Mouse (Mus musculus): ENCODE results near the gene Tas1r3.

The Tas1r3 gene

DNA sequence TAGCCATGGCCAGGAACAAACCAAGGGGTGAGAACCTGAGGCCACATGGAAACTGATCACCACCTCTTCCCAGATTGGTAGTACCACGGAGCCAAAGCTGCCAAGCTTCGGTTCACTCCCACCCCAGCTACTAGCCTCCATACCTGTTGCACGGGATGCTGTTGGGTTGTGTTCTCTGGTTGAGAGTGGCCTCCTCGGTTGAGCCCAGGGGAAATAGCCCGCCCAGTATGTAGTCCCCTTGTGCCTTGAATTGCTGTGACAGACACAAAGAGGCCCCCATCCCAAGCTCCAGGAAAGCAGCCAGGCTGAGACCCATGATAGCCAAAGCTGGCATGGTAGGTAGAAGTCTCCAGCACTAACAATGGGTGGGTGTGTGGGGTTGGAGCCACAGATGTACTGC, at the start of gene Tas1r3:
Gene Tas1r3, minus strand, starts transcription at position 362 of the 400 bp plus-strand sequence.
- DNase-seq (ENCODE audit: low spot score): no peak

DNA sequence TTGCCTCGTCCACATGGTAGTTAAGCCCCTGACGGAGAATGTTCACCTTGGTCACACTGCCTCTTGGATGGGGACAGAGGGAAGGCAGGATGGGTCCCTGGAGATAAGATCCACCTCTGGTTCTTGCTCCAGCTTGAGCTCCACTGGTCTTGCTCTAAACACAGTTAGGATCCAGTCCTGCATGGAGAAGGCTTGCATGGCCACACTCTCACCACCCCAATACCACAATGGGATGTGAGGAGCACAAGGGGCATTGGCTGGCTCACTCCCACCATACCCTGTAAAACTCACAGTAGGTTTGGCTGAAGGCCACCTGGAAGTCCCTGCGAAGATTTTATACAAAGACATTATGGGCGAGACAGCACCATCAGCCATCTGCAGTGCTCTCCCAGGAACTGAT, 45.6 kb upstream of the Tas1r3 start:
- DNase-seq (ENCODE audit: low spot score): no peak

- no peak for DNase-seq (ENCODE audit: low spot score)
These were observed 45.1 kb upstream of the Tas1r3 start for GRCm38 (mm10) chr4:155908281-155908680.

DNA sequence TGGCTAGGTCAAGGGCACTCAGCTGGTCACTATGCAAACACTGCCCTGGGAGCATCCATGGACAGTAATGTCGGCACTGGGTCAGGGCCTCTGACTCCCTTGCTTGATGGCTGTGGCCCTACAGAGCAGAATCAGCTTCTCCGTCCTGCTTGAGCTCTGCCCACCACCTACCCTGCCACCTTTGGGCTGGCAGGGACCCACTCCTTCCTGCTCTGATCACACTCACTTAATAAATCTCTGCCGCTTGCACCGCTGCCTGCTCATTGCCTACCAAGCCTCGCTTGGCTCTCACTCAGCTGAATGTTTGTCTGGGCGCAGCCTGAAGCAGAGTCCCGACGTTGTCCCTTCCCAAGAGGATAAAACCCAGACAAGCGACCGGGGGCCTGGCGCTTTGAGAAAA, 43.8 kb upstream of the Tas1r3 start:
- no peak for DNase-seq (ENCODE audit: low spot score)

DNA sequence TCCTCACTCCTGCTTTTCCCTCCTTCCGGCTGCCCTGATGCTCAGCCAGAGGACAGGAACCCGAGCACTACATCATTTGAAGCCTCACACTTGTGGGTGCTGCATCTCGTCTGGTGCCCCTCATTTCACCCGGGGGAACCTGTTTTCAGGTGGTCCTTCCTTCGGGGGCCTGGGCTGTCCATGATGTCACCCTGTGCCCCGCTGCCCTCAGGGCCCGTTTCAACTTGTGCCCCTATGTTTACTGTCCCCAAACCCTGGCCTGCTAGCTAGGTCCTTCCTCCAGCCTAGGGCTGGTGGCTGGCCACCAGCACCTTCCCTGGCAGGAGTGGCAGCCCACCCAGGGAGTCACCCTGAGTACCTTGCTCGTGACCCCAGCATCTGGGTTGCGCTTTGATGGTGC, 43.0 kb upstream of the Tas1r3 start:
- no peak for DNase-seq (ENCODE audit: low spot score)

DNA sequence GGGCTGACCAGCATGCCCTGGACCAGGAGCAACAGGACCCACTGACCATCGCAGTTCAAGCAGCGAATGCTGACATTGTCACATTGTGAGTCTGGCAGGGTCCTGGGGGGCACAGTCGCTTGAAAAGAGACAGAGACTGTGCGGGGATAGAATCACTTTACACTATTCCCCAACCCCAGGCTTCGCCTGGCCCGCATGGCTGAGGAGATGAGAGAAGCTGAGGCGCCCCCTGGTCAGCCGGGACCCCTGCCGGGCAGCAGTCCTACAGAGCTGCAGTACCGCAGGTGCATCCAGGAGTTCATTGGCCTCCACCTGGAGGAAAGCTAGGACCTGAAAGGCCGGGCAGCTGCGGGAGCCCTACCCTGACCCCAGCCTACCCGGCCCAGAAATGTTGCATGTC, 42.5 kb upstream of the Tas1r3 start:
- DNase-seq (ENCODE audit: low spot score): no peak

DNA sequence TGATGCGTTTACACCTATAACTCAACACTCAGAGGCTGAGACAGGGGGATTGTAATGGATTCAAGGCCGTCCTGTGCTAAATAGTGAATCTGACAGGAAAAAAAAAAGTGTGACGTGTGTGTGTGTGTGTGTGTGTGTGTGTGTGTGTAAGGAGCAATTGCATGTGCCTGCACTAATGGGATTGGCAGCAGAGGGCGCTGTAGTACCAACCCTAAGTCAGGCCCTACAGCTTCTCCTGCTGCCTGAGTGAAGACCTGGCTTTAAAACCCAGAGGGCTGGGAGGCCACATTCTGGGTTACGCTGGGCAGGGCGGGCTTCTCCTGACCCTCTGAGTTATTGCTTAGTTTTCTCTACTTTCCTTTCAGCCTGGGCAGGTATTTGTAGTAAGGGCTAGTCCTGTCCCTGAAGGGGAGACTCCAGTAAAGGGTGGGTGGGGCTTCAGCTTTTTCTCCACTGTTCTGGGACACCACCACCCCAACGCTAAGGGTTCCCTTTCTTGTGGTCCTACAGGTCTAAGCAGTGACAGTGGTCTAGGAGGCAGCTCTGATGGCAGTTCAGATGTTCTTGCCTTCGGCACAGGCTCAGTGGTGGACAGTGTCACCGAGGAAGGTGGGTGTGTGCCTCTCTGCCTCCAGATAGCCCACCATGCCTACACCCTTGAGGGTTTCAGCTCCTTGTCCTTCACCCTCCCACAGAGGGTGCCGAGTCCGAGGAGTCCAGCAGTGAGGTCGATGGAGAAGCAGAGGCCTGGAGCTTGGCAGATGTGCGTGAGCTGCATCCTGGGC, 41.3 kb upstream of the Tas1r3 start:
- DNase-seq (ENCODE audit: low spot score): peak; percentile 68

DNA sequence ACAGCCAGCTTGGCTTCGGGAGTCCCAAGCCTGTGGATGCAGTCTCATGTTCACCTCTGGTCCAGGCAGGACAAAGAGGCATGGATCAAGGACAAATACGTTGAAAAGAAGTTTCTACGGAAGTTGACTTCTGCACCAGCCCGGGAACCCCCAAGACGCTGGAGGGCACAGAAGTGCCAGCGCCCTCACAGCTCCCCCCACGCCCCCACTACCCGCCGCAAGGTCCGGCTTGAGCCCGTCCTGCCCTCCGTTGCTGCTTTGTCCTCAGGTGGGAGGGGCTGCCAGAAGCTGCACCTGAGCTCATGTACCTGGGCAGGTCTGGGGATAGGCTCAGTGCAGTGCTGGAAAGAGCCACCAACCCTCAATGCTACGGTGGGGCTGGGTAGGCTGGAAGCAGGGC, 40.1 kb upstream of the Tas1r3 start:
- no peak for DNase-seq (ENCODE audit: low spot score)

GRCm38 (mm10) chr4:155901205-155901604, 38.0 kb upstream of the Tas1r3 start:
- DNase-seq (ENCODE audit: low spot score): no peak

DNA sequence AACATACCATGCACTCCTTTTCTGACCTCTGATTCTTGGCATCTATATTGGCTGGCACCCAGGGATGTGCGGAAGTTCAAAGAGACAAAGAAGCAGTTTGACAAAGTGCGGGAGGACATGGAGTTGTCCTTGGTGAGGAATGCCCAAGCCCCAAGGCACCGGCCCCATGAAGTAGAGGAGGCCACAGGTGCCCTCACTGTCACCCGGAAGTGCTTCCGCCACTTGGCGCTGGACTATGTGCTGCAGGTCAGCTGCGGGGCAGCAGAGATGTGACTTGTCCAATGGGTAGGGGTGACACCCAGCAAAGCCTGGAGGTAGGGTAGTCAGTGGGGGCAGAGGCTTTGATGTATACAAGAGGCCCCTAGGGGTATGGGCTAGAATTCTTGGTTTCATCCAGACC, 36.2 kb upstream of the Tas1r3 start:
- no peak for DNase-seq (ENCODE audit: low spot score)

DNA sequence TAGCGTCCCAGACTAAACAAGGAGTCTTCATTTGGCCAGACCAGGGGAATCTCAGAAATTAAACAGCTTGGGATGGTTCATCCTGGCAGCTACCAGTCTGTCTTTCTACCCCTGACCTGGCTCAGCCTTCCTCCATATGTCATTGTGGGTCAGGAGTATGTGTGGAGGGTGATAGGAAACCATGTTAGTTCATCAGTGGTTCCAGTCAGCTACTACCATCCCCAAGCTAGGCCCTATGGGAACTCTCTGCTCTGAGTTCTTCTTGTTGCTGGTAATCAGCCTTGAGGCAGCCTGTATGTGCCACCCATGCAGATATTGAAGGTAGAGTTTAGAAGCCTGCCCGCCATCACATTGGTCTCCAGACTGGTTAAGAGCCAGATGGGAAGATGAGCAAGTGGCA, 35.2 kb upstream of the Tas1r3 start:
- DNase-seq (ENCODE audit: low spot score): no peak

DNA sequence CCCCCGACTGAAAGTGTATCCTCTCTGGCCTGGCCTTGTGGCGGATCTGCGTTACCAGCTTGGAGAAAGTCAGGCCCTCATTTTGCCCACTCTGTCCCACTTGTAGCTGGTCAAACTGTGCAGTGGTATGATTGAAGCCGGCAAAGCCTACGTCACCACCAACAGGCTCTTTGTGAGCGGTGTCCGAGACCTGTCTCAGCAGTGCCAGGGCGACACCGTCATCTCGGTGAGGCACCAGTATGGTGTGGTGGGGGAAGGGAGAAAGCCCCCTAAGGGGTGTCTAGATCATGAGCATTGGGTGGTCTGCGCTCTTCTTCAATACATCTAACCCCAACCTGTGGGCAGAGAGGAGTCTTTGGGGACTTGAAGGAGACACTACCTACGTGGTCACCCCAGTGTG, 33.3 kb upstream of the Tas1r3 start:
- no peak for DNase-seq (ENCODE audit: low spot score)

DNA sequence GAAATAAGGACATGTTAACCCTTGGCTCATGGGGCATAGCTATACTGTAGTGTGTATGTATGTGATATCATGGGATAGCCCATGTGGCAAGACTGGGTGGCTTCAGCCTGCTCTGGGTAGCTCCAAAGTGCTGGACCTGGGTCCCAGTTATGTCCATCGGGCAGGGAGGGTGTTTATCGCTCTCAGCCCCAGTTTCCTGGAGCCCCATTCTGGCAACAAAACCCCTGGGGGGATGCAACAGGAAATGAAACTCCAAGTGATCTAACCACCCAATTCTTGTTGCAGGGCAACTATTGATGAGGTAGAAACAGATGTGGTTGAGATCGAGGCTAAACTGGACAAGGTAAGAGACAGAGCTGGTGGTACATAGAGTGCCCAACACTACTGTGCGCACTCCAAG, 32.7 kb upstream of the Tas1r3 start:
- no peak for DNase-seq (ENCODE audit: low spot score)

DNA sequence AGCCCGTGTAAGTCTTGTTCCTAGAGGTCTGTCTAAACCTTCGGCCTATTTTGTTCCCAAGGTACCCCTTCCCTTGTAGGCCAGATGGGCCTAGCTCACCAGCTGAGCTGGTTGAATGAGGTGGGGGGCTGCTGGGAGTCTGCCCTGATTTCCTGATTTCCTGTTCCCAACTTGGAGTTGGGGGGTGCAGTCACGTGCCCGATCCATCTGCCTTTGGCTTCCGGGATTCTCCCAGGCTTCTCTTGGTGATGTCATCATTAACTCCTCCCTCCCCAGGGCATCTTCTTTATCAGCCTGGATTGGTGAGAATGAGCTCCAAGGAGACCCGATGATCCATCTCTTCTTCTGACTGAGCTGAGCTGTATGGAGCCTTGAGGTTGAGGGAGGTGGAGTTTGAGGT, 32.1 kb upstream of the Tas1r3 start:
- no peak for DNase-seq (ENCODE audit: low spot score)

GRCm38 (mm10) chr4:155894311-155894881, 31.2 kb upstream of the Tas1r3 start:
- no peak for DNase-seq (ENCODE audit: low spot score)

DNA sequence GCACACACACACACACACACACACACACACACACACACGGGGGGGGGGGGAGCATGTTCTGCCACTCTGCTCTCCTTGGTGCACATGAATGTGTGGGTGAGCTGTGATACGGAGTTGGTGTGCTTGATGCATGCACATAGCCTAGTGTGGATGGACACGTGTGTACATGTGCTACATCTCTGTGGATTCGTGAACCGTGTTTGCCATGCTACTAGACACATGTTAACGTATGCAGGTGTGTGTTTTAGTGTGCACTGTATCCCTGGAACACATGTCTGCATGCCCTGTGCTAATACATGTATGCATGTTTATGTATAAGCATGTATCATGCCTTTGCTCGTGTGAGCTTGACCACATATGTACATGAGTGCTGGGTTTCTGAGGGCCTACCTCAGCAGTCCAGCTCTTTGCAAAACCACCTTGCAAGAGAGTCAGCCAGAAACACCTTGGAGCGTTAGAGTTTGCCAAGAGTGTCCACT, 30.1 kb upstream of the Tas1r3 start:
- DNase-seq (ENCODE audit: low spot score): no peak

GRCm38 (mm10) chr4:155892438-155893211, 29.5 kb upstream of the Tas1r3 start:
- DNase-seq (ENCODE audit: low spot score): peak; percentile 45

DNA sequence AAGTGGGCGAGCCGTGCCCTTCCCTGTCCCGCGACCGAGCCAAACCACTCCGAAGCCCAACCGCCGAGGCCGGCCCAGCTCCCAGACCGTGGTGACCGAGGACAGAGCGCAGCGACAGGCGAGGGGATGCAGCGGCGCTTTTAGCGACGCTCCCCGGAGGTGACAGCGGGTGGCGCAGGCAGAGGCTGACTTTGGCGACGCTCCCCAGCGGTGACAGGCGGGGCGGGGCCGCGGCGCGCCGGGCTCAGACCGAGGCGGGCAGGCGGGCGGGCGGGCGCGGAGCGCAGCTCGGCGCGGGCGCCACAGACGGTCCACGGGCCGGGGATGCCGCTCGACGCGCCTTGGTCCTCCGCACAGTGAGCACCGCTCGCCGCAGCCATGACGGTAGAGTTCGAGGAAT, 28.9 kb upstream of the Tas1r3 start:
- DNase-seq (ENCODE audit: low spot score): peak; percentile 89

GRCm38 (mm10) chr4:155891551-155892001, 28.4 kb upstream of the Tas1r3 start, which contains the start of the genes Pusl1 and Acap3:
Pusl1 (minus strand) TSS chr4:155891781.
Acap3 (plus strand) TSS chr4:155891822.
- DNase-seq (ENCODE audit: low spot score): peak; percentile 97

DNA sequence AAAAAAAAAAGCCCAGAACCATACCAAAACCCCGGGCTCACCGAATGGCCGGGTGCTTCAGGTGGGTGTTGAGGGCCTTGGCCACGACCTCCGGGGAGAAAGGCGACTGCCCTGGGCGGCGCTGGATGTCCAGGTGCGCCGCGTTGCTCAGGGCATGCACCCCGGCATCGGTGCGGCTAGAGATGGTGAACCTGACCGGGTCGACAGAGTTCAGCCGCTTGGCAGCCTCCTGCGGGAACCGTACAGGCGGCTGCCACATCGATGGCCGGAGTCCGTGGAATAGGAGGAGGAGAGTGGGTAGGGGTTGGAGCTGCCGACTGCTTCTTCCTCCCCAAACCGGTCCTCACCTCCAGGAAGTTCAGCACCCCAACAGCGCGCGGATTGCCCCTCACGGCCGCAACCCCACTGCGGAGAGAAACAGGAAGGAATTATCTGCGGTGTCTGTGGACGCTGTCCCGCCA, 27.9 kb upstream of the Tas1r3 start:
- no peak for DNase-seq (ENCODE audit: low spot score)

DNA sequence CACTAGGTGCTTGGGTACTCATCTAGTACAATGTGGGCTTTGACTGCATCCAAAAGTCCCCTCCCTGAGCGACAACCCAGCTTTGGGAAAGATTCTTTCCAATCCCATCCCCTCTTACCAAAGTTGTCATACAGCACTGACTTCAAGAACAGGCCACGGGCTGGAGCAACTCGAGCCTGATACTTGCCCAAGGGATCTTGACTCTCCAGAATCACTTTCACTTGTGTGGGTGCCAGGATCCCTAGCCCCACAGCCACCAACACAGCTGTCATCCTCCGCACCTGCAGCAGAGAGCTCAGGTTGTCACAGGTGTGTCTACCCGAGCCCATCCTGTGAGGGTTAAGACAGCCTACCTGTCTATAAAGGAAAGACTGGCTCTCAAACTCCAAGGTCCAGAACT, 26.2 kb upstream of the Tas1r3 start:
- no peak for DNase-seq (ENCODE audit: low spot score)

DNA sequence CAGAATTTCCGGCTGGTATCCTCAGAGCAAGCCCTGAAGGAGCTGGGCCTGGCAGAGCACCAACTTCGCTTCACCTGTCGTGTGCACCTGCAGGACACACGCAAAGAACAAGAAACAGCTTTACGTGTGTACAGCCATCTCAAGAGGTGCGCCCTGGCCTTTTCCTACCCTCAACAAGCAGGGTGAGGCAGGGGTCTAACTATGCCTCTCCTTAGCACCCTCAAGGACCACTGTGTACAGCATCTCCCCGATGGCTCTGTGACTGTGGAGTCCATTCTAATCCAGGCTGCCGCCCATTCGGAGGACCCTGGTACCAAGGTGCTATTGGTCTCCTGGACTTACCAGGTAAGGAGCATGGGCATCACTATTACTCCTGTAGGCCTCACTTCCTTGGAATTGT, 25.0 kb upstream of the Tas1r3 start:
- no peak for DNase-seq (ENCODE audit: low spot score)

DNA sequence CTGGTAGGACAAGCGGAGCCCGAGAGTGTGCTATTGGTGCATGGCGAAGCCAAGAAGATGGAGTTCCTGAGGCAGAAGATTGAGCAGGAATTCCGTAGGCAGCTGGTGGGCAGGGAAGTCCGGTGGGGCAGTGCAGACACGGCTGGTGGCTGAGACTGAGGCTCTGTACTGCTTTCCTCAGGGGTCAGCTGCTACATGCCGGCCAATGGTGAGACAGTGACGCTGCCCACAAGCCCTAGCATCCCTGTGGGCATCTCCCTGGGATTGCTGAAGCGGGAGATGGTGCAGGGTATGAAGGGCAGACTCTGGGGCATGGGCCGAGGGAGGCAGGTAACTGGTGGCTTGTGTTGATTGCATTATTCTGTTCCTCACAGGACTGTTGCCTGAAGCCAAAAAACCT, 24.5 kb upstream of the Tas1r3 start:
- DNase-seq (ENCODE audit: low spot score): no peak
